Mouse (Mus musculus): Measurements from ENCODE around the gene Abca4.

- TF ChIP-seq CTCF (IDR thresholded peaks at IDR 0.05) (no peak), EP300 (IDR thresholded peaks at IDR 0.05) (no peak)
These were observed 158.1 kb downstream of the Abca4 start for GRCm38 (mm10) chr3:122202307-122202732.
